Mouse (Mus musculus) urinary bladder, postnatal 36 days (tissue): Measurements from ENCODE around the gene Olfr815.
"Not testable (repeated sequence)": the region's sequence is repeated elsewhere in the genome, so short reads cannot be mapped to it uniquely, and the experiment has no call there.

Experiments used
- DNase-seq, 2 experiments: peaks; one replicate each; pipeline ENCODE4 v3.0.0; 2022; ENCODE audit warnings: low spot score in 2 of 2, mixed read lengths in 1 of 2

Gene Olfr815

GRCm38 (mm10) chr10:129905767-129906166 is at the start of gene Olfr815:
Gene Olfr815, minus strand, starts transcription at chr10:129905867.
- DNase-seq: not testable (repeated sequence)

GRCm38 (mm10) chr10:129949000-129949399 is 43.3 kb upstream of the Olfr815 start, which contains the start of gene Olfr818:
Gene Olfr818, minus strand, starts transcription at chr10:129949100.
- no peak for DNase-seq

GRCm38 (mm10) chr10:129915497-129915896 is 9.8 kb upstream of the Olfr815 start, which contains the start of gene Olfr816:
Gene Olfr816, minus strand, starts transcription at chr10:129915597.
- DNase-seq: no peak

- DNase-seq: no peak
Observed at GRCm38 (mm10) chr10:129885934-129886333, 19.7 kb downstream of the Olfr815 start.

- DNase-seq: not testable (repeated sequence)
Observed at GRCm38 (mm10) chr10:129885496-129885895, 20.2 kb downstream of the Olfr815 start.

GRCm38 (mm10) chr10:129879751-129880150 is 25.9 kb downstream of the Olfr815 start, which contains the start of gene Olfr814:
Gene Olfr814, minus strand, starts transcription at chr10:129879851.
- DNase-seq: not testable (repeated sequence)

GRCm38 (mm10) chr10:129855067-129855466 is 50.6 kb downstream of the Olfr815 start, which contains the start of gene Olfr813:
Gene Olfr813, plus strand, starts transcription at chr10:129855367.
- no peak for DNase-seq
